Mouse (Mus musculus): ENCODE results near the gene Nxph1.

Gene Nxph1

DNA sequence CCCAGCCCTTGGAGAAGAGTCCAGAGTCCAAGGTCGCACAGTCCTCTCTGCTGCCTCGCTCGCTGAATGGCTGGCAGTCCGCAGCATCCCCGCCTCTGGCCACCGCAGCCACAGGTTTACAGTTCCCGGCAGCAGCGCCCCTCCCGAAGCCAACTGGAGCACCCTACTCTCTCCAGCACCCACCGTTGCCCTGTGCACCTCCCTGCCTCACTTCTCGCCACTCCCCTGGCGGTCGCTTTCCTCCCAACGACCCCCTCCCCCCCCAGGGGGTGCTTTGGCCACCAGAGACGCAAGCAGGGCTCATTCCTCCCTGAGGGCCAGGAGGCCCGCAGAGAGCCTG is at the start of gene Nxph1:
TSS of gene Nxph1 (plus strand) at position 301 of the 340 bp plus-strand sequence.
- no peak for DNase-seq

DNA sequence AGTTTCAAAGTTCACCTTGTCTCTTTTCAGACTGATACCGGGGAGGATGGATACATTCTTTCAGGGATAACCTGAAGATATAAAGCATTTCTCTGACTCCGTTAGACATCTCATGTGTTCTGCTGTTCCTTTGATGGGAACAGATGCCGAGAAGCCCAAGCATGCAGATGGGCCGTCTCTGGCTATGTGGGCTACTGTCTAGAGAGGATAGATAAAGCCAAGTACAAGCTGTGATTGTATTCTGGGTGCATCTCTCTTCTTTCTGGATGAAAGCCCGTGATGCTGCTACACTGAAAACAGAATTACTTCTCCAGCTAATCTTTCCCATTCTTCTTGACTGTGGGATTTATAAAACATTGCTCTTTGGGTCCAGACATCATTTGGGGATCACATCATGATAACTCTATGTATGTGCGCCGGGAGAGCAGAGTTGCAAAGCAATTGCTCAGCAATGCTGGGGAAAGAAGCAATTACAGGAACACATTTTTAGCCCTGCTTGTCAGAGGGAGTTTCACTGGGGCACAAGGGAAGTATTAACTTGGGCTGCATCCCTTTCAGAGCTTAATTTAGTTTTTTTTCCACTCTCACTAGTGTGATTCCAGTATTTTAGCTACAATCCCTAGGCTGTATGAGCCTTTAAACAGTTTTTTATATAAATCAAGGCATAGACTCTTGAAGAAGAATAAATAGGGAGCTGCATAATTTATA is 48.1 kb upstream of the Nxph1 start:
- DNase-seq = no peak

DNA sequence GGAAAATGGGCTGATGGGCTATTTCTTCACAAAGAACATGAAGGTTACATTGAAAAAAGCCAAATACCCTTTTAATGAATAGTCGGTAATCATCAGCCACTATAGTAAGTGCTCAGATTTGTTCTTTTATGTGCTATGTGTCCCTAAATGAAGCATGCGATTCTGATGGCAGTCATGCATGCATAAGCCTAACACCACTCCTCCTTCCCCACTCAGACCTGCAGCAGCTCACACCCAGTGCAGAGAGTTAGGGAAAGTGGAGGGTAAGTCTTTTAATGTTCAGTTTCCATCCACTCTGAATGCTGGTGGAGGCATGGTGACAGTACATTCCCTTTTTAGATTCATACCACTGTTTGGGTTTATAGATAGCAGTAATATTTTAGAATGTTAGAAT is 47.5 kb upstream of the Nxph1 start:
- no peak for DNase-seq

DNA sequence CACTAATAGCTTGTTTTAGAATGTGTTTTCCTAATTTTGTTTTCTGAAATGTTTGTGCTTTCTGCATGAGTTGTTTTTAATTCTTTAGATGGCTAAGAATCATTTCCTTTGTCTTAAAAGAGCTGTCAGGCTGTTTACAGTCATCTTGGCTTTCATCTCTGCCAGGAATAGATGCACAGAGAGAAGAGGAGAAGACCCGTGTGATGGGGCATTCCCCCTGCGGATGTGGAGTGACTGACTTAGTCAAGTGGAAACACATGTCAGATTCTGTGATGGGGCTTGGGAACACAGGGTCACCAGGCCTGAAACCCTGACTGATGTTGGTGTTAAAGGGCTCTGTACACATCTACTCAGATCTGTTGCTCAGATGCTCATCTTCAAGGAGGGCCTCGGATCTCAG is 40.3 kb upstream of the Nxph1 start:
- DNase-seq = no peak

DNA sequence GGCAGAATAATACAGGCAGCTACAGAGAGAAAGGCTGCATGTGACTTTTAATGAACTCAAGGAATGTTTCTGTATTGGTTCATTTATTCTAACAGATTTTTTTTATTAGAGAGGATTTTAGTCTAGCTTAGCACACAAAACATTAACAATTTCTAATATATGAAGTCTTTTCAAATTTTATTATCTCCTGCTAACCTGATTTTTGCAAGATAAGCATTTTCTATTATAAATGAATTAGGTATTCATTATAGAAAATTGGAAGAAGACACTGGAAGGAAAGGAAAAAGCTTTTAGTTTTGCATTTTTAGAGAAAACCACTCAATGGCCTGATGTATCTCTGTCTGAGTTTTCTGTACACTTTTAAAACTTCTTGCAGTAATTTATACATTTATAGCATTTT is 34.8 kb upstream of the Nxph1 start:
- DNase-seq = no peak

- DNase-seq = no peak
Measured at GRCm38 (mm10) chr6:8914682-8915081, 33.5 kb upstream of the Nxph1 start.

DNA sequence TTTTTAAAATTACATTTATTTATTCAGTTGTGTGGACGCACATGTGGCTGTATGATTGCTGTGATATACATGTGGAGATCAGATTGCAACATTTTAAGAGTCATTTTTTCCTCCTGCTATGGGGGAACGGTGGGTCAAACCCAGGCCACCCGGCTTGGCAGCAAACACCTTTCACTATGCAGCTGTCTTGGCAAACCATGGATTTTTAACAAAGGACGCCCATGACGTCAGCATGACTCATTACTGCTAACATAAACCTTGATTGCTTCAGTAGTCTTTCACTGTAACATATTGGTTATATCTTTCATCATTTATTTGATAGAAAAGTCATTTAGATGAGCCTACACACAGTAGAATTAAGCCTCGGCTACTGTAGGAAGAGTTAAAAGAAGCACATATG is 23.8 kb upstream of the Nxph1 start:
- no peak for DNase-seq

GRCm38 (mm10) chr6:8935241-8935640 is 13.0 kb upstream of the Nxph1 start:
- no peak for DNase-seq

DNA sequence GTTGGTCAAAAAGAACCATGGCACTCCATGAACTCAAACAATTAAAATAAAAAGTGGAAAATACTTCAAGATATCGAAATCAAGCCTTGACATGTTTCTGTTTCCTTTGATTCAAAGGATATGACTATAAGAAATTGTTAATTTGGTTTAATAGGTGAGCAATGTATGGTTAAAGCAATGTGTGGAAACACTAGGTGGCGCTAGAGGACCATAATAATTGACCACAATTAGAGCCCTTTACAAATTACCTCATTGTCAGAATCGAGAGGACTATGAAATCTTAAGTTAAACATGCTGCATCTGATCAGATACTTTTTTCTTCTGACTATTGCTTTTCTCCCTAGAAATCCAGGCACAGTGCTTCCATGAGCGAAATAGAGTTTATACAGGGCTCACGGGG is 12.5 kb upstream of the Nxph1 start:
- peak in 1 of 2 experiments; percentile 38 for DNase-seq

DNA sequence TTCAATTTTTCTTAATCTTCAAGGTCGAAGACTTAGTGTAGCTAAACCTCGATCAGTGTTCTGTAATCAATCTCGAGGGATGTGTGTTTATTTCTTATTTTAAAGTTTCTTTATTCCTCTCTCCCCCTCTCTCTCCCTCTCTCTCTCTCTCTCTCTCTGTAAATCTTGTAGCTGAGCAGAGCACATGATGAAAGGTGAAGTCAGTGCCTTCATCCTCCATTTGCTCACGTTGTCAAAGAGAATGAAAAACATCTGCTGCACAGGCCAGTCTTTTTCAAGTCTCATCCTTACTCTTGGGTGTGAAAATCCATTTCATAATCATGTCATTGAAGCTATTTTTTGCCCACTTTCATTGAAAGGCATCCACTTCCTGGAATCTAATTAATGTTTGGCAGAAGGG is 12.1 kb upstream of the Nxph1 start:
- DNase-seq = no peak

GRCm38 (mm10) chr6:8948471-8949411 is 510 bp downstream of the Nxph1 start:
- no peak for DNase-seq

- DNase-seq = no peak
Measured at GRCm38 (mm10) chr6:8949665-8950201, 1.5 kb downstream of the Nxph1 start.

DNA sequence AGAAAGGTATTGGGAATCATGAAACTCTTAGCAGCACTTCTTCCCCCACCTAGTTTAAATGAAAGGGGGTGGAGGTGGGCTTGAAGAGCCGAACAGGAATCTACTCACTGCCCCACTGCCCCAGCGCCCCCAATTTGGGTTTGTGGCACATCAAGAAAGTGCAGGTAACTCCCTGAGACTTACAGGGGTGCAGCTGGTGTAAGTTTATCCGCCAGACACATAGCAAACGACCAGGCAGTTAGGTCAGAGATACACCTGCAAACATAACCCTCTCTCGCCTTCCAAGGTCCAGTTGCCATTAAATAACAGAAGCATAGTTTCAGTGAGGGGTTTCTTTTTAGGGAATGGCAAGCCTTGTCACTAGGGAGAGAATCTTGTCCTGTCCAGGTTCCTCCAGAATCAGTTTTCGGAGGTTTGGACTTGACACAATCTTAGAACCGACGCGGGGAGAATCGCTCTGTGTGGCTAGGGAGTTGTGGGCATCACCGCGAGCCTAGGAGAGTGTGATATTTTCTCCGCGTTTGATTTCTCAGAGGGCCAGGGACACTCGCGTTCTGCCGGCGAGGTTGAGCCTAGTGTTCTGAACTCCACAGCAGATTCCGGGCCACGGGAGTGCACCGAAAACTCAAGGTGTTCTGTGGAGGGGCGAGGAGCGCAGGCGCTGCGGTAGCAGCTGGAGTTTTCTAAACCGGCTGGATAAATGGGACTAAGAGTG is 2.5 kb downstream of the Nxph1 start:
- DNase-seq = no peak

DNA sequence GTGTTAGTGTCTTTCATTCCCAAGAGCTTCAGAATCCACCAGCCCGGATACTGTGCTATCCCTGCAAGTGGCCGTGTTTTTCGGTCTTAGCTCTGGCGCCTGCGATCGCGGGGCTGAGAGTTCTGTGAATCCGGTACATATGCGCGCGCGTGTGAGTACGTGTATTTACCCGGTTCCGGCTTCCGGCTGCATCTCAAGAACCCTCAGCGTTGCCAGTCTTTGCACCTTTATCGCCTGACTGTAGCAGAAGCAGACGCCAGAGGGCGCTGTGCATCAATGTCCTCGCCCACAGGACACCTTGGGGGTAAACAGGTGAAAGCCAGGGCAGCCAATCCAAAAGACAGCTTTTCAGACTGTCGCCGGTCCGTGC is 3.1 kb downstream of the Nxph1 start:
- peak; percentile 25 to 28 for DNase-seq

- DNase-seq = no peak
Measured at GRCm38 (mm10) chr6:8951884-8952590, 3.8 kb downstream of the Nxph1 start.

- DNase-seq = no peak
Measured at GRCm38 (mm10) chr6:8955817-8956529, 7.7 kb downstream of the Nxph1 start.

DNA sequence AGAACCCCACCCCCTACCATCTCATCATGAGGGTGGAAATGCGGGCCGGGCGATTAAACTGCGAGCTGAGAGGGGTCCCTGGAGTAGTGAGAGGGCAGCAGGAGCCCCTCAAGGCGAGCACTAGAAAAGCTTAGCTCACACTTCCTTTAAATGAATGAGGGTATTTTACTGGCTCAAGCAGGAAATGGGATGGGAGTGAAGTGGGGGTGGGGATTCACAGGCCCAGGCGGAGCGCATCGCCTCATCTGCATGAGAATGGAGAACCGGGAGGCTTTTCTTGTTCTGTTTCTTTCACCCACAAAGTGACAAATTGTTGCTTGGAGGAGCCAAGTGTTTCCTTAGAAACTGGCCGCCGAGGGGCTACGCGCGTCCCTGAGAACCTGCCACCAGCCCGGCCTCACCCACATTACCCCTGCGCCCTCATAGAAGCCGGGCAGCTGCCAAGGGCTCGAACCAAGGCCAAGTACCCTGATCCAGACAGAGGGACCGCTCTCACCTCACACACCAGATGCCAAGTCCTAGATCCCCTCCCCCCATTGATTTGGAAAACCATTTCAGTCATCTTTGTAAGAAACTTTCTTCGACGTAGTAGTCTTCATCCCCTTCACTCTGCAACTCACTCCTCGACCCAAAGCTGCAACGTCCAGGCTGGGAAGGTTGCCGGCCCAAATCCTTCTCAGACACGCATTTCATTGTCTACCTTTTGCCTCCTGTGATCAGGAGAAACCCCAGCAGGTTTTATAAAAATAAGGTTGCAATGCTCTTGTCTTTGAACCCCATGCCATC is 8.7 kb downstream of the Nxph1 start:
- no peak for DNase-seq

DNA sequence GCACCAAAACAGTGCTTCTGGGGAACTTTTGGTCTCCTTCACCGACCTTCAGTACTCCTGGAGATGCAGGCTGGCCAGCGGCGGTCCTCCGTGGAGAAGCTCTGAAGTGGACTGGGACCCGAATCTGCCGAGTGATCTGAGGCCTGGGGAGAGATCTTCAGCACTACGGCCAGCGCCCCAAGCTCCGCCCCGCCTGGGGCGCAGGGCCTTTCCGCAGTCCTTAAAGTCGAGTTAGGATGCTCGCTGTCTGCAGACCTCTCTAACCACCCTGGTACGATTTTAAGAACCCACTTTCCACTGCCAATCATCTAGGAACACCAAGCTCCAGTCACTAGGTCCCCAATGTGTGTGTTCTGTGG is 9.3 kb downstream of the Nxph1 start:
- DNase-seq = no peak

DNA sequence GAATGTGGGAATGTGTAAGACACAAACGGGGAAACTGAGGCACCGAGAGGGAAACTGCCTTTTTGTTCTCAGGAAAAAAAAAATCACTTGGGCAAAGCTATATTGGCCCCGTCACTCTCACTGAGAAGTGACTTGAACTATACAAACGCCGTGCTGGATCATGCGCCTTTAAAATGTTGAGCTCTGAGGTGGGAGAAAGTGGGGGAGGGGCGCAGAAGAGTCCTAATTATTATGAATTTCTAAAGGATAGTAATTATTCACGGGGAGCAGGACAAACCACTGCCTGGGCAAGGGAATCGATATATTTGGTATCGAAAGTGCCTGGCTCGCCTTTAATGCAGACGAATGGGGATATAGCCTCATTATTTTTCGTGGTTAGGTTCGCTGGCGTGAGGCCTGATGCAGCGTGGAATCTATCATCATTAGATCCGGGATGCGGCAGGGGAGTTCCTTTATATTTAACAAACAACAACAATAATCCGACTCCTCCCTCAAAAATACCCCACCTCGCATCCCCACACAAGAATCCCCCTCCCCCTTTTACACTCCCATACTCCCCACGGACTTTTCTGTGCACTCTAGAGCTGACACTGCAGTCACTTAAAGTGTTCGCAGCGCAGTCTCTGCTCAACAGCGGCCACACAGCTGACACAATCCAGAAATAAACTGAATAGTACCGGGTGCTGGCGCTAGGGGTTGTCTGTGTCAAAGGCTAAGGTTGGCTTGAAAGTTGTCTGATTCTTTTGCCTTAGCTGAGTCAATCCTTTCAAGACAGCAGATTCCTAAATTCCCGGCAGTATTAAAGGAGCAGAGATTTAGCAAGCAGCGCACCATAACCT is 10.1 kb downstream of the Nxph1 start:
- DNase-seq = no peak

- no peak for DNase-seq
Measured at GRCm38 (mm10) chr6:8959810-8960209, 11.6 kb downstream of the Nxph1 start.
